Mouse (Mus musculus) adrenal gland, postnatal 25 days (tissue): ENCODE measurements around the gene Tmem52. TPM values are rescaled to one million over a fixed set of nuclear protein-coding genes. Genes with fewer than 3 reads are reported as not detected.
"Not testable (repeated sequence)": the region's sequence is repeated elsewhere in the genome, so short reads cannot be mapped to it uniquely, and the experiment has no call there.

Source experiments
- DNase-seq: peaks from one replicate; pipeline ENCODE4 v3.0.0; 2021; ENCODE audit warnings: mixed read lengths
- long read RNA-seq: library from polyadenylated mRNA; stranded (forward); transcript quantifications from one replicate; pipeline ENCODE4 v2.0.0, GENCODE M21; 2021
- total RNA-seq: library from RNA; stranded (reverse); gene quantifications from 2 replicates; pipeline ENCODE4 v1.2.3, GENCODE M21; 2021

Tmem52 gene
- 5.1 and 7.3 TPM in 2 replicates for total RNA-seq
- long read RNA-seq, partial matches to known transcripts = 1 of 7 reads
- long read RNA-seq, other reads (novel, unspliced or antisense) = 0 of 7 reads

DNA sequence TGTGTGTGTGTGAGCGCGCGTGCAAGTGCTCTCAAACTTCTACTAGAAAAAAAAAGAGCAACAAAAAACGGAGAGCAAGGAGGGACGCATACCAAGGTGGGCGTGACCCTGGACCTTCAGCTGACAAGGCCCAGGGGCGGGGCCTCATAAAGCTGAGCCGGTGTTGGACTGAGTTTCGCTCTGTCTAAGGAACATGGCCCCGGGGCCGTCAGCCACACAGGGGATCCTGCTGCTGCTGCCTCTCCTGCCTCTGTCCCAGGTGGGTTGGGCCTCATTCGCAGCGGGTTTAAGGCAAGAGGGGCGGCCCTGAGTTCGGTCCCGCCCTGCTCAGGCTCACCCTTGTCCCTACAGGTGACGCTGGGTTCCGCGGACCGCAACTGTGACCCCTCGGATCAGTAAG lies at the start of gene Tmem52:
Gene Tmem52, plus strand, starts transcription at position 163 of the 400 bp plus-strand sequence.
- DNase-seq = peak; percentile 53

DNA sequence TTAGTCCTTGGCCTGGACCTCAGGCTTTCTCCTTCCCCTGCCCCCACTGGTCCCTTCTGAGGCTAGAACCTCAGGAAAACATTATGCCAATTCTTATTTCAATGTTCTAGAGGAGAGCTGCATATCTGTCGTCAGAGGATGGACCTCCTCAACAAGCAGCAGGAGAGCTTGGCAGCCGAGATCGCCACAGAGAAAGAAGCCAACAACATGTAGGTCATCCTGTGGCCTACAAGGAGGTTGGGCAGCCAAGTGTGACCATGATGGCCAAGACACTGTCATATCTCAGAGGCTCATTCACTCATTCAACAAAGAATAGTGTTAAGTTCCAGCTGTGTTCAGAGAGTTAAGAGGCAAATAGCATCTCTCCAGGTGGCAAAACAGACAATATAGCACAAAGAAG lies 48.8 kb upstream of the Tmem52 start:
- DNase-seq = no peak

DNA sequence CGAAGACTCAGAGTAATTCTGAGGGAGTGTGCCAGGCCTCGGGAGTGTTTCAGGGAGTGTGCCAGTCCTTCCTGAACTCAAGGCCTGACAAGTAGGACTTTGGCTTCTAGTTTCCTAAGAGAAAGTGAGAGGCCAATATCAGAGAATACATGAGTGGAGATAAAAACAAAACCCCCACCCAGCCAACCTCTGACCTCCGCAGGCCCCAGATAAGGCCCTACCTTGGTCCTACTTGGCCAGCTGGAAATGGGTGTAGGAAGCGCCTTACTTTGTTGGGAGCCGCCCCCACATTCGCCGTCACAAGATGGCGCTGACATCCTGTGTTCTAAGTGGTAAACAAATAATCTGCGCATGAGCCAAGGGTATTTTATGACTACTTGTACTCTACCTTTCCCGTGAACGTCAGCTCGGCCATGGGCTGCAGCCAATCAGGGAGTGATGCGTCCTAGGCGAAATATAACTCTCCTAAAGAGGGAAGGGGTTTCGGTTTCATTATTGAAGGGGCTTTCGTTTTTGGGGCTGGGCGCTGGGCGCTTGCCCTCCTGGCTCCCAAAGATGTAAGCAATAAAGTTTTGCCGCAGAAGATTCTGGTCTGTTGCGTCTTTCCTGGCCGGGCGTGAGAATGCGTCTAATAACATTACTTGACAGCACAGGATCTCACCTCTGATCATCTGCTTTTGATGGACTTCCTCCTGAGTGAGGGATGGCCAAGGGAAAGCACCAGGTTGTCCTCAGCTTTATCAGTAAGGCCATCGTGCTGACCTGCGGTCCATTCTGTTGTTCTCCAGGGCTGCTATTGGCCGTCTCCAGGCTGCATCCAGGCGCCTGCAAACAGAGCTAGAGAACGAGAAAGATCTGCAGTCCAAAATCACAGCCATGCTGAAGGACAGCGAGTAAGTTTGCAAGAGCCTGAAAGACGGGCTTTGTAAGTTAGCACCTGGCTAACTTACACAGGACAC lies 47.2 kb upstream of the Tmem52 start:
- not testable (repeated sequence) for DNase-seq

DNA sequence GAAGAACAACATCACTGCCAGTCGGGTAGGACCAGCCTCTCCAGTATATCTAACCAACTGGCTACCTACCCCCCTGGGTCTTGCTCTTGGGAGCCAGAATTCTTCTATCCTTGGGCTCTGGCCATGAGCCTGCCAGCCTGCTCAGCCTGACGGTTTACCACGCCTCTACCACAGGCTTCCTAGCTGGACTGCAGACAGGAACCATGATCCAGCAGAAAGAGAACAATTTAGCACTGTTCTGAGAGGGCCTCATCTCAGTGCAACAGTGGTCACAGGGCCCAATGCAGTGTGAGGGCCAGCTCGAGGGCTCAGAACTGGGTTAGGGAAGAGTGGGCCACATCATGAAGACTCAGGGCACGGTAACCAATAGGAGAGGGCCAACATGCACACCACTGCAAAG lies 44.9 kb upstream of the Tmem52 start:
- DNase-seq = no peak

DNA sequence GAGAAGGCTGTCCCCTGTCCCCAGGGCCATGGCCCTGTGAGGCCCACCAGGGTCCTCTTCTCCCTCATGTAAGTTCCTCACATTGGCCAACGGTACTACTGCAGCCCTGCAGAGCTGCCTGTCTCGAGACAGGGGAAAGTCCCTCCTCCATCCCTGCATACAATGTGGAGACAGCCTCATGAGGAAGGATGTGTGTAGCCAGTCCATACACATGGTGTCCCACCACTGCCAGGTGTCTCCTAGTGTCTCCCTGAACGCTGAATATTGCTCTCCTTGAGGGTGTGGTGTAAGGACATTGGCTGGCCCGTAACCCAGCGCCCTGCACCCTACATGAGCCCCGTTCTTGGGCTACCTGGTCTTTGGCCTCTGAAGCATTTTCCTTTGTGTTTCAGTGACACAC lies 42.6 kb upstream of the Tmem52 start:
- DNase-seq = no peak

DNA sequence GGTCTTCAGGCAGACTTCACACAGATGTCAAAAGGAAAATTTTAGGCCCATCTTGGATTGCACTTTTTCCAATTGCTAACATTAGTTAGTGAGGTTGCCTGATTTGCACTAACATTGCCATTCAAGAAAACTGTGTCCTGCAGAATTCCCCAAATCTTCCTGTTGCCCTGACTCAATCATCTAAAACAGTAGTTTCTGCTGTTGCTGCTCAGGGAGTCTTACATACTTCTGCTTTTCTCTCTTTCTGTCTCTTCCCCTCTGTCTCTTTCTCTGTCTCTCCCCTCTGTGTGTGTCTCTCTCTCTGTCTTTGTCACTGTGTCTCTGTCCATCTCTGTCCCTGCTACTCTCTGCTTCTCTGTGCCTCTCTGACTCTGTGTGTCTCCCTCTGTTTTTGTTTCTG lies 40.5 kb upstream of the Tmem52 start:
- DNase-seq = no peak

DNA sequence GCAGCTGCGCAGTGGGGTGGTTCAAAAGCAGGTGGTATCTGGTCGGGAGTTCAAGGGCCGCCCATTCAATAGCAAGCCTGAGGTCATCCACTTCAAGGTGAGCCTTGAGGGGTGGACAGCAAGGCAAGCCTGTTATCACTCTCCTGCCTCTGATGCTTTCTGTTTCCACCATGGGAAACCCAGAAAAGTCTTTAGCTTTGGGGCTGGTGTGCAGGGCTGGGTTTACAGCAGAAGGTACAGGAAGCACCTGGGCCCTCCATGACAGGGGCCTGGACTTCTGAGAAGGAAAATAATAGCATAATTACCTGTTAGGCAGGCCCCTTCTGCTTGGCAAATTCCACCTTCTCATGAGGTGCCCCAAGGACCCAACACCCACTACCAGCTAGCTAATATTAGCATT lies 39.7 kb upstream of the Tmem52 start:
- no peak for DNase-seq

DNA sequence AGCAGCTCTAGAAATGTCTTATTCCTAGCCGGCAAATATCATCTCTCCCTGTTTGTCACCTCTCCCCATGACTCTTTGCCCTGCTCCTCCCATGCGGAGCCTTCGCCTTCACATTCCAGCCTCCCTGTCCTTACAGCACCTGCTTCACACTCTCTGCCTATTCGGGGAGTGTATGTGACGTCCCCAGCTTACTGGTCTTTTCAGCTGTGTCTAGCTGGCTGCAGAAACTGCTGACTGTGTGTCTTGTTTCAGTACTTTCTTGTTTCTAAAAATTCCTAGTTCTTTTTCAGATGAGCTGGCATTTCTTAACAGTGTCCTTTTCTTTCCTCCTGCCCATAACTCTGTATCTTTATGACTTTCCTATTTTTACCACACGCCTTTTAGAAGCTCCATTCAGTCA lies 36.6 kb upstream of the Tmem52 start:
- DNase-seq = no peak

DNA sequence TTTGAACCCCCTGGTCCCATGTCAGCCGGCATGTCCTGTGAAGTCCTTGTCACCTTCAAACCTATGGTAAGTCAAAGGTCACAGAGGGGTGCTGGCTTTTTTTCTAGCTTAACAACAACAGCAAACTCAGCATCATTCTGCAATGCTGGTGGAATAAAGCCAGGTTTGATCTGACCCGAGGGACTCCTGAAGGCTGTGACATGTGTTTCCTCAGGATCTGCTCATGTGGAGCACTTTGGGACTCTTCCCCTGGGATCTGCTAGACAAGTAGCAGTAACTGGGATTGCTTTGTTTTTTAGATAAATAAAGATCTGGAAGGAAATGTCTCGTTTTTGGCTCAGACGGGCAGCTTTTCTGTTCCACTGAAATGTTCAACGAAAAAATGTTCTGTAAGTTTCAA lies 34.9 kb upstream of the Tmem52 start:
- DNase-seq = no peak

DNA sequence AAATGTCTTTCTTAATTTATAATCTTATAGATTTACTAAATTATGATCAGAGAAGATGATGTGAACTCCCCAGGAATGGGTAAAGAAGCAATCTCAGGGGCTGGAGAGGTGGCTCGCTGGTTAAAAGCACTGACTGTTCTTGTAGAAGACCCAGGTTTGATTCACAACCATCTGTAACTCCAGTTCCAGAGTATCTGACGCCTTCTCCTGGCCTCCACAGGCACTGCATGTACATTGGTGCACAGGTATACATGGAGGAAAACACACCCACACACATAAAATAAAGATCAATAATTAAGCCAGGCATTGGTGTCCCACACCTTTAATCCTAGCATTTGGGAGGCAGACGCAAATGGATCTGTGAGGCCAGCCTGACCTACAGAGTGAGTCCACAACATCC lies 26.1 kb upstream of the Tmem52 start:
- no peak for DNase-seq

DNA sequence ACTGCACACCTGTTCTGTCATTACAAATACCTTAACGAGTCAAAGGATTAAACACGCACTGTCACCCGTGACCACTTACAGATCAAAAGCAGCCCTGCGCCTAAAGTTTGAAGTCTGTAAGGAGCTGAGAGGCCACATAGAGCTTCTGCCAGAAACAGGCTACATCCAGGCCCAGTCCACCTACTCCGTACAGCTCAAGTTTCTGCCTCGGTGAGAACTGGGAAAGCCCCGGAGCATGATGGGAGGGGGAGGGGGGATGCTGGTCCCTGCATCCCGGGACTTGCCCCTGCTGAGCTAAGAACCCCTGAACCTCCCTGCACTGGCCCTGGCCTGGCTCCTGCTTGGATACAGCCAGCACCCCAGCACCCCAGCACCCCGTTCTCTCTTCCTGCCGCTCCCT lies 17.3 kb upstream of the Tmem52 start:
- DNase-seq = no peak

DNA sequence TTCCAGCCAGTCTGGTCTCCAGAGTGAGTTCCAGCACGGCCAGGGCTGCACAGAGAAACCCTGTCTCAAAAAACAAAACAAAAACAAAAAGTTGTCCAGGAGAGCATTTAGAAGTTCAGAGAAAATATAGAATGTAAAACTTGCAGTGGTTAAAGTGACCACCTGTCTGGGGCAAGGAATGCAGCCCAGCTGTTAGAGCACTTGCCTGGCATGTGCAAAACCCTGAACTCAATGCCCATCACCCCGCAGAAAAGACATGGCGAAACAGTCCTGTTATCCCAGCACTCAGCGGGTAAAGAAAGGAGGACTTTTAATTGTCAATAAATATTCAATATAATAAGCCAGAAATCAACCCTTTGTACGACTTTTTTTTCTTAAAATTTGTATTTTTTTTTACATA lies 10.3 kb upstream of the Tmem52 start:
- DNase-seq = no peak

DNA sequence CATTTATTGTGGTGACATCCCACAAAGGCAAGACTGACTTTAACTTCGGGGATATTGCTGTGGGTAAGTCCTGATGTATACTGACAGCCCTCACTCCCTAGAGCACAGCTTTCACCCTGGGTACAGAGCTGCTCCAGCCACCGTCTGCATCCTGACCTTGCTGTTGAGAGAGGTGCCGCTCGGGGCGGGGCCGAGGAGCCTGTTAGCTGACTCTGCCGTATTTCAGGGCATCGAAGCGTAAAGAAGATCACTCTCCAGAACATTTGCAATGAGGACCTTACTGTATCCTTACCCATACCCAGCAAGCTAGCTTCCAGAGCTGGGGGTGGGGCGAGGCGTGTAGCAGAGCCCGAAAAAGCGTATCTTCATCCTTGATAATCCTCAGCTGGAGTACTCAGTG lies 5.9 kb upstream of the Tmem52 start:
- no peak for DNase-seq

DNA sequence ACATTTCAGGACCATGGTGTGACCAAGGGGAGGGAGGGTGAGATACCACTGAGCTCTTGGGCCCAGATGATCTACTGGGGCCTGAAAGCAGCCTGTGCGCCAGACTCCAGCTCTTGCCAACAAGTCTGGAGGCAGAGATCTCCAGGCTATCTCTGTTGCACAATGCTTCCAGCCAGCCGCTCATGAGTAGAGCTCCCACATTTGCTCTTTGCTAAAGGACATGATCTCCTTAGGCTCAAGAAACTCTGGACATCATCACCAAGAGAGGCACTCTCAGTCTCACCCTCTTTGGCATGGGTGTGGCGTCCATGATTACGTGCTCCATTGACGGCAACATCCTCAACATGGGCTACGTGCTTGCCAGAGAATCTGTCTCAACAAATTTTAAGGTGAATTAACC lies 5.3 kb upstream of the Tmem52 start:
- no peak for DNase-seq

DNA sequence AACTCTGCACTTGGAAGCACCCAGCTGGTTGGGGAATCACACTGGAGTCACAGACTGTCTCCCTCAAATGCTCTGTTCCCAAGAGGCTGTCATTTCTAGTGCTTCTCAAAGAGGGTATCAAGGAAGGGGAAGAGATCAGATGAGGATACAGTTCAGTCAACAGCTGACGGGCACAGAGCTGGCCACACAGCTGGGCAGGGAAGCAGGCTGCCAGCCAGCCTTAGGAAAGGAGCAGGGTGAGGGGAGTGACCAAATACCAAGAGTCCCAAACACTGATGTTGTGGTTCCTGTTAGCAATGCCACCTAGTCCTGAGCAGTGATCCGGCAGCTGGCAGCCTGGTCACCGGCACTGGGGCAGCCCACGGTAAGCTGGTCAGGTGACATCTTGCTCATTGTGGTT lies 4.9 kb upstream of the Tmem52 start:
- DNase-seq = no peak

DNA sequence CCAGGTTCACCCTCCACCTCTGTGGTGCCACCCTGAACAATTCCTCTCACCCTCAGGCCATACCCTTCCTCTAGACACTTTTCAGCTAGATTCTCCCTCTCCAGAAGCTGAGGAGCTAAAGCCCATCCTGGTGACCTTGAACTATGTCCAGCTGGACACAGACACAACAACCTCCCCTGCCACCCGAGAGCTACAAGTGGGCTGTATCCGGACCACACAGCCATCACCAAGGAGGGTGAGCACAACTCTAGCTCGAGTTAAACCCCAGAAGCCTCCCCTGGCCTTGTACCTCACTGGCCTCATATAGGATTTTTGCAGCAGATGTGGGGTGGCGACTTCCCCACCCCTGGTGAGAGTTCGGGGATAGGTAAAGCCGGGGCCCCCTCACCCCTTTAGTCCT lies 3.3 kb upstream of the Tmem52 start:
- no peak for DNase-seq

DNA sequence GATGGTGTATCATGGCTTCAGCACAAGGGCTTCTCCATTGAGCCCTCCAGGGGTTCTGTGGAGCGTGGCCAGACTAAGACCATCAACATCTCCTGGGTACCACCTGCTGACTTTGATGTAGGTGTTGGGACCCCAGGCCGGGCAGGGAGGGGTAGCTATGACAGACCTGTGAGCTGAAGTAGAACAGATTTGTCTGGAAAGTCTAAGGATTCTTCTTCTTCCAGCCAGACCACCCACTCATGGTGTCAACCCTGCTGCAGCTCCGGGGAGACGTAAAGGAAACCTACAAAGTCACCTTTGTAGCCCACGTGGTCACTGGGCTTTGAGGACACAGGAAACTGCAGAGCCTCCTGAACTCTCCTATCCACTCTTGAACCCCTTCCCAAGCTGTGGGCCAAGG lies 2.8 kb upstream of the Tmem52 start:
- no peak for DNase-seq

DNA sequence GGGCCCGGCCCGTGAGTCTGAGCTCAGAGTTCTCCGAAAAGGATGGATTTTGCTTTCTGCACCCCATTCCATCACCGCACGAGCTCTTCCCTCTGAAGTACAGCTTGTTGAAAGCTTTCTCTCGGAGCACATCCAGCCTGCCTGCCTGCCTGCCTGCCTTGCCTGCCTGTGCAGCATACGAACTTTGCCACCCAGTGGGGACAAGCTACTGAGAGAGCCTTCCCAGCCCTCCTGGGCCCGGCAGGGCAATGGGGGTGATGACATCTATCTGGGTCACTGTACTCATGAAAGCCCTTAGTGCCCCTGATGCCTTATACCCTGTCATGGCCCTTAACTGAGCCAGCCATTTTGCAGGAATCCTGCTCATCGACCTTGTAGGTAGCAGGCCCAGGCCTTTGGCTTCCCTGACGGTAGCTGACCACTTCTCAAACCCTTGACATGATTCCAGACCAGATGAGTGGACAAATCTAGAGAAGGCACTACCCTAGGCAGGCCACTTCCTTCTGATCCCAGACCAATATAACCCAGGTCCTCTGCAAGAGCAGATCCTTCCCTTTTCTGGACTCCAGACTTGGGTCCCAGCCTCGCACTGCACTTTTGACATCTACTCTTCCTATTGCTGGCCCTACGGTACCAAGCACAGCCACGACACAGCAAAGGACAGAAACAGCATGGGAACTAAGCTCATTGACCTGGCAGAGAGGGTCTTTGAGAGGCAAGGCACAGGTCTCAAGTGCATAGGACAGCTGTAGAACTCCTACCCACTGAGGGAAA lies 1.5 kb upstream of the Tmem52 start:
- DNase-seq = no peak

DNA sequence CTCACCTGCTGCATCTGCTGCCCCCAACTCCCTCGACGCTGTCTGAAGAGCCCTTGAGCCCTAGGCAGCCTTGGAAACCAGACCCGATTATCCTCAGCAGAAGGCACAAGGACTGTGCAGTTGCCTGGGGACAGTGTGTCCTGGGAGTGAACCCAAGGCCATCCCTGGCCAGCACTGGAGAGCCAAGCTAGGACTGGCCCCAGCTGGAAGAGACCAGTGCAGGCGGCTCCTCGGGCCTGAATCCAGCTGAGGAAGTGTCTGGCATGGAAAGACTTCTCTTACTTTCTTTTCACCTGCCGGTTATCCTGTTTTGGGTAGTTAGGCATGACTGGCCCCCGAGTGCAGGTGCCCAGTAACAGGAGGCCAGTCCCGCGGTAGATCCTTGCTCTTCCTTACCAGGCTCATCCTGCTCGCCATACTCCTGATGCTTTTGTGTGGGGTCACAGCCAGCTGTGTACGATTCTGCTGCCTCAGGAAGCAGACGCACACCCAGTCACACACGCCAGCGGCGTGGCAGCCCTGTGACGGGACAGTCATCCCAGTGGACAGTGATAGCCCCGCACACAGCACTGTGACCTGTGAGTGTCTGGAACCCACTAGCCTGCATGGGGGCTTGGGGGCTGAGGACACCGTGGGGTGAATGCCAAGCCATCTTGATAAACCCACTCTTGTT lies 812 bp downstream of the Tmem52 start:
- DNase-seq = peak; percentile 56

DNA sequence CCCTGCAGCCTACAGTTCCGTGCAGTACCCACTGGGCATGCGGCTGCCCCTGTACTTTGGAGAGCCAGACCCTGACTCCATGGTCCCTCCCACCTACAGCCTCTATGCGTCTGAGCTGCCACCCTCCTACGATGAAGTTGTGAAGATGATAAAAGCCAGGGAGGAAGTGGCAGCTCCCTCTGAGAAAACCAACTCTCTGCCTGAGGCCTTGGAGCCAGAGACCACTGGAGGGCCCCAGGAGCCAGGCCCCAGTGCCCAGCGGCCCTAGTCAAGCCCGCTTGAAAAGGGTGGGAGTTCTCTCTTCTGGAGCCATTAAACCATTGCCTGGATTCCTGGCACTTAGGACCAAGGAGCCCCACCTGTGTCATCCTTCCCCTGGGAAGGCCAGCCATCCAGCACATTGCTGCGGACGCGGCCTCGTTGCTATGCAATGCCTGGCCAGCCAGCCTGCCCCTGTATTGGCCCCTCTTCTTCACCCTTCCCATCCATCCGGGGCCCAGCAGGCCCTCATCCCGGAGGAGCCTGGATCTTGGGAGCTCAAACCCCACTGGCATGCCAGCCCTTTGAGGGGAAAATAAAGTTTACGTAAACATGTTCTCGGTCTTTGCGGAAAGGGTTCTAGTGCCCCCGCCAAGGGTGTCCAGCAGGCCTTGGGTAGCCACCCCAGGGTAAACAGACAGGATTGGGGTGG lies 1.5 kb downstream of the Tmem52 start:
- DNase-seq = no peak

DNA sequence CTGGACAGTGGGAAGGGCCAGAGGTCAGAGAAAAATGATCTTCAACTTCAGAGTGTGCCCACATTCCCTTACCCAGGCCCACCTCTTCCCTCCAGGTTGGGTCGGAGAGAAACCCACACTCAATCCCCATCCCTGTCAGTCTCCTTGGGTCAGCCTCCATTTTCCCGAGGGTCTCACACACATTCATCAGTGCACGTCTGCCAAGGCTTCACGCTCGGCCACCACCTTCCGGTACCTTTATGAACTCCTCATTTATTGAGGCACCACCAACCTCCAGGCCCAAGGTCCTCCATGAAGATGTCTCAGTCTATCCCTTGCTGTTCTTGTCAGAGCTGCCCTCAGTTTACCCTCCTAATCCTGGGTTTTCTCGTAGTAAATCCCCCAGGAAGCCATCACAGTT lies 2.1 kb downstream of the Tmem52 start:
- no peak for DNase-seq

DNA sequence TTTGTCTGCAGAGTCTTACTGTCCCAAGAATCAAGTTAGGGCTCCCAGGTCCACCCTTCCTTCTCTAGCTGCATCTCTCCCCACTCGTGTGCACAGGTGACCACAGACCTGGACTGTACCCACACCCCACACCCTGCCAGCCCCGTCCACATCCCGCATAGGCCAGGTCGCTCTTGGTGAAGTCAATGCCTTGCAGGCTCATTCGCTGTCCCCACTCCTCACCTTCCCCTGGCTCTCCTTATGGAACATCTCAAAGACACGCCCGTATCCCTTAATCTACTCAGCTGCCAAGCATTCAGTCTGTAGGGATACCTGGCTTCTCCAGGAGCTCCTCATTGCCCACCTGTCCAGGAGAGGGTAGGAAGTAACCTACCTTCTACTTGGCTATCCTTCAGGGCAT lies 2.5 kb downstream of the Tmem52 start:
- DNase-seq = no peak
